Mouse (Mus musculus): ENCODE measurements around the gene Cenpa. TPM values are rescaled to one million over a fixed set of nuclear protein-coding genes. Genes with fewer than 3 reads are reported as not detected.

Gene Cenpa
- total RNA-seq, 2 experiments from 2014 or later = 61.3 to 62.0 TPM

DNA sequence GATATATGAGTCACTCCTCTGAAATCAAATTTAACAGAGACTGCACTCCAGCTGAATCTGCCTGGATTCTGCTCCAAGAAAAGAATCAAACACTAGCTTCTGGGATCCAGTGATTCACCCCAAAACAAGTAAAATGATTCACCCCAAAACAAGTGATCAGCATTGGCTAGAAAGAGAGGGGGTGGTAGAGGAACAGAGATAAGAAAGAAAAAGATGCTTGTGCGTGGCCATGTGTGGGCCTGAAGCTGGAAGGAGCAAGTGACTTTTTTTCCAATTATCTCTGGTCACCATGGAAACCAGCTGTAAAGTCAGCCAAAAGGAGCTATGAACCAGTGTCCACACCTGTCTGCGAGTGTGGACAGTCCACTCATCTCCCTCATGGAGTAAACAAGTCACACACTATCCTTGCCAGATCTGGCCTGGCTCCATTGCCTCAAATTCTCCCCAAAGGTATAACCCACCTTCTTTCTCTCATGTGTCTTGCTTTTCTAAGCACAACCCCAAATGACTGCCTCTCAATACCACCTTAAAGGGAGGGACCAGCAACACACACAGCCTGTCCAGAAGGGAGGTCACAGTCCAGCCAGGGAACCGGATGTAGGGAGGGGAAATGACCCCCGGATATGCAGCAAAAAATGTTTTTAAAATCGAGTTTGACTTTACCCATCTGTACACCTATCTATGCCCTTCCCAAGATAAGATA lies 22.9 kb upstream of the Cenpa start:
- no peak for DNase-seq (ENCODE audit: low spot score in 2 of 2)

DNA sequence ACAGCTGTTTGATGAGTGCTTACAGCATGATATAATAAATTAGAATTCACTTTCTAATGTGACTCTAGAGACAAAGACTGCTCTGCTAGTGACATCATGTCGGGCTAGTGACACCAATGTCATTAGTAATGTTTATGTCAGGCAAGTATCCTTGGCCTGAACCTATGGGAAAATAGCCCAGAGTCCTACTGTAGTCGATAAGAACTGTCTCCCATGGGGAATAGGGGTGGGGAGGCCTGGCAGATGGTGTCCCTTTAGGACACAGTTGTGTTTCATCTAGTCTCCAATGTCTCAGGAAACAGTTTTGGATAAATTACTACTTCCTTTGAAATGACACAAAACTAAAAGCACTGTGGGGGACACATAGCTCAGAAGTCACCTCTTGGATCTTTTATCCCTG lies 20.5 kb upstream of the Cenpa start:
- no peak for DNase-seq (ENCODE audit: low spot score in 2 of 2)

DNA sequence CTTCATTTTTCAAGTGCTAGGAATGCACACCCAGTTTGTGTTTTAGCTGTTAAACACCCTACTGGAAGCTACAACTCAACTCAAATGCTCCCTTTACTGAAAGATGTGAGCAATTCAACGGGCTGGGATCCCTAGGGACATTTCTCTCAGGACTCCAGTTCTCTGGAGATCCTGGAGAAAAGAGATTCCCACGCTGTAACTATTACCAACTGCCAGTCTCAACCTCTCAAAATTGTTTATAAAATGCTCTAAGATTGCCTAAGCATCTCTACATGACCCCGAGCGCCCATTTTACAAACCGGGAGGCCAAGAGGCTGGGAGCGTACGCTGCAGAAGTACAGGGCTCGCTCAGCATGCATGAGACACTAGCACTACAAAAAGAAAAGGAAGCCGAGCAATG lies 19.2 kb upstream of the Cenpa start:
- no peak for DNase-seq (ENCODE audit: low spot score in 2 of 2)

DNA sequence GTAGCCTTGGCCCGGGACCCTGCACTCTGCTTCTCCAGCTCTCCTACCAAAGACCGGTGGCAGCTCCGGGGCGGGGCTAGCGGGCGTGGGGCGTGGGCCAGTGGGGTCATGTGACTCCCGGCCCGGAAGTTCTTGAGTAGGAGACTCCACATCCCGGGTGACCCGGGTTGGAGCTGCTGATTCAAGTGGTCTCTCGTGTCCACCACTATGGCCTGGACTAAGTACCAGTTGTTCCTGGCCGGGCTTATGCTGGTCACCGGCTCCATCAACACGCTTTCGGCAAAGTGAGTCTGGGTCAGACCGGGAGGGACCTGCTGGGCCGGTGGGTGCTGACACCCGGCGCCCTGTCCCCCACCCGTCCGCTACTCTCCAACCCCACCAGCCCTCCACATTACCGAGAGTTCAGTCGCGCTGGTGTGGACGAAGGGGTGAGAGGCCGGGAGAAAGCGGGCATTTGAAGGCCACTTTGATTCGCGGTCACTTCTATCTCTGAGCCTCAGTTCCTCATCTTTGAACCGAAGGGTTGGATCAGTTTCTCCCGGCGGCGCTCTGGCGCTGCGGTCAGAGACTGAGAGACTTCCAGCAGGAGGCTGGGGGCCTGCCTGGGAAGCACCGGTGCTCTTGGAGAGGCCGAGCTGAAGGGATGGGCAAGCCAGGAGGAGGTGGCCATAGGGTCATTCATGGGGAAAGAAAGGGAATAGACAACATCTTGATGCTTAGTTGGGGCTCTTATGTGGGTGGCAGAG lies 18.6 kb upstream of the Cenpa start, which contains the start of gene Slc35f6:
TSS of gene Slc35f6 (plus strand) at position 119 of the 746 bp plus-strand sequence.
- DNase-seq (ENCODE audit: low spot score in 2 of 2) = peak; percentile 88 to 91

DNA sequence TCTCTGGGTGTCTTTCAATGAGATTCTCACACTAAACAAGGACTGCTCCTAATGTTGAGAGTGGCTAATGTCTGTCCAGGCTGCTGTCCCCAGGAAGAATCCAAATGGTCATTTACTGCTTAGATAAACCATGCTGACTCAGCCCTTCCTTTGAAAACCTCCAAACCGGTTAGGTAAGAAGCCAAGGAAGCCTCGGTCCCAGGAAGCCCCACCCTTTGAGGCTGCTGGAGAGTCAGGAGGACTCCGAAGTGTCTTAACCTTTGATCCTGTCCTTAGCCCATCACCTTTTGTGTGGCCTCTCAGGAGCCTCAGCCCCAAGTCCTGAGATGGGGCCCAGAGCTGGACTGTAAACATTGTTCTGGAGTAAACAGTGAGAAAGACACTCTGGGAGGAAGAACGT lies 17.0 kb upstream of the Cenpa start:
- DNase-seq (ENCODE audit: low spot score in 2 of 2) = no peak

DNA sequence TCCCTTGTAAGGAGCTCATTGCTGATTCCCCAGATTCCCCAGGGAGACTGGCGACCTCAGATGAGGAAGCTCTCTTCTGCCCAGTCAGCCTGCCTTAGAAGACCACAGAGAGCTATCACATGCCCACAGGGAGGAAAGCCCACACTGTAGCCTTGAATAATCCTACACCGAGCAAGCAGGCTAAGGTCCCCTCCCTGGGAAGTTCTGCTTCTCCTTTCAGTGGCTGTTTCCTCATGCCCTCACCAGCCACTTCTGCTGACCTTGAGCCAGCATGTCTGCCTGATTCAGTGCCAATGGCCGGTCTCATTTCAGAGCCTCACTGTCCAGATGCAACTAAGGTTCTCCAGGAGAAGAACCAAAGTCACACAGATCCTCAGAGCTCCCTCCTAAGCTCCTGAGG lies 15.8 kb upstream of the Cenpa start:
- DNase-seq (ENCODE audit: low spot score in 2 of 2) = no peak

DNA sequence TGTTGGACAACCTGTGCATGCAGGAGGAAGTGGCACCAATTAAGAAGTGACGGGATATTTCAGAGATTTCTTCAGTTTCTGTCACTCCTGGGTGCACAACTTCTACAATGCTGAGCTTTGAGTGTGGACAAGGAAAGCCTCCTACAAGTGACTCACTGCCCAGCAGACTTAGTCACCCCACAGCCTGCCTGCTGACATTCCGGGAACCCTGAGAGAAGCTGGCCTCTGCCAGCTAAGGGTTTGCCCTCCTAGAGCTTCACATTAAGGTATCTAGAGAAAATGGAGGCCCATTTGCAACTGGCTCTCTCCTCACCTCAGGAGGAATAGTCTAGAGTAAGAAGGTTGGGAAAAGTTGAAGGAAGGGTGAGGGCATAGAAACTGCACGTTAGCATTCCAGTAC lies 15.0 kb upstream of the Cenpa start:
- DNase-seq (ENCODE audit: low spot score in 2 of 2) = no peak

DNA sequence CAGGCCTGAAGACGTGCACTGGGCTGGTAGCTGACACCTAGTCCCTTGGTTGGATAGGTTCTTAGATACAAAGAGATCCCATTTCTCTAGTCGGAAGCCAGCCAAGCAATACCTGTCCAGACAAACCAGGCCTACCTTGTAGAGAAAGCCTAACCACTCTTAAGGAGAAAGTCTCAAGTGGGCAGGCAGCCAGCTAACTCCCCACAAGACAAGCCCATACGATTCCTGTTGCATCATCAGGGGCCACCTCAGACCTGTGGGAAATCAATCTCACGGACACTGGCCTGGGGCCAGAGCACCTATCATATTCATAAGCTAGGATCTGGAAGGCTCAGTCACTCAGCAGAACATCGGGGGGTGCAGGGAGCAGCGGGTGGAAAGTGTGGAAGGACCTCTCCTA lies 13.3 kb upstream of the Cenpa start:
- DNase-seq (ENCODE audit: low spot score in 2 of 2) = no peak

DNA sequence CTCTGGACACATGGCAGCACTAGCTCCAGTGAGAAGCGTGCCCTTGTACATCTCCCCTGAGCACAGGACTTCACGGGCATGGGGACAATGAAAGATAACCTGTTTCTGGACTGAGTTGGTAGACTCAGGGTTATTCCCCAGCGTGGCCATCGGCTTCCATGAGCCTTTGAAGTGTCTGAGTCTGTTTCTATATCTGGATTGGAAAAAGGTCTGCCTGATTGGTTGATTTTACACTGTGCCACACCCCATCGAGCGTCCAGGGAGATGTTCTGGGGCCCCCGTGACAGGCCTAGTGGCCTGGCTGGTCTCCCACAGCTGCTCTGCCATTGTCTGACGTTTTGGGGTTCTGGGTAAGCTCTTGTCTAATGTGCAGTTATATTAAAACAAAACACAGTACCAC lies 11.5 kb upstream of the Cenpa start:
- DNase-seq (ENCODE audit: low spot score in 2 of 2) = no peak

DNA sequence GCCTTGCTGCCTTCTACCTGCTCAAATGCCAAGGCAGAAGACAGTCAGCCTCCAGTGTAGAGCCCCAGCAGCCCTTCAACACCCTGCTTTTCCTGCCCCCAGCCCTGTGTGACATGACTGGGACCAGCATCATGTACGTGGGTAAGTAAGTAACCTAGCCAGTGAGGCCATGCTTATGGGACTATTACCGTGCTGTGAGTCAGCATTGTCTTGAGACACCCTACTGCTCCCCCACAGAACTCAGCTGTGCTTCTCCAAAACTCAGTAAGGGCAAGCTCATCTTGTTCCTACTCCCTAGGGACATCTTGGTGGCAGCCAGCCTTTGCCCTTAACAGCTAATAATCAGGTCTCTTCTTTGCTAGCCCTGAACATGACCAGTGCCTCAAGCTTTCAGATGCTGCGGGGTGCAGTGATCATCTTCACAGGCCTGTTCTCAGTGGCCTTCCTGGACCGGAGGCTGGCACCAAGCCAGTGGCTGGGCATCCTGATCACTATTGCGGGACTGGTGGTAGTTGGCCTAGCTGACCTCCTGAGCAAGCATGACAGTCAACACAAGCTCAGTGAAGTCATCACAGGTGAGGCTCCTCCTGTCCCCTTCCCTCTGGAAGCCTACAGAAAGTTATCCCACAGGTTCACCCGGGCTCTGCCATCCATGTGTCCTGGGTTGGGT lies 10.9 kb upstream of the Cenpa start:
- DNase-seq (ENCODE audit: low spot score in 2 of 2) = no peak

DNA sequence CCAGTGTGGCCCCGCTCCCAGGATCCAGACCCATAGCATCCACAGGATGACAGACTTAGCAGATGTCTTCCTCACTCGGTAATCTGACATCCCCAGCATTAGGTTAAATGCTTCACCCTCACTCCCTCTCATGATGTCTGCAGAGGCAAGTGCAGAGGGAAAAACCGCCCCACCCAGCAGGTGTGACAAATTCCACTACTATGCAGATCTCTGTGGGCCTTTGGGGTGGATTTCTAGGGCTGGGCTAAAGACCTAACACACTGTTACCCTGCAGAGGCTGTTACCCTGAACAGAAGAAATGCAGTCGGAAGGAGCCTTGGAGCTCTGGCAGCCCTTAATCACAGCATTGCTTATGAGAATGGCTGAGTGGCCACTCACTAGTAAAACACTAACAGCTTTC lies 7.5 kb upstream of the Cenpa start:
- no peak for DNase-seq (ENCODE audit: low spot score in 2 of 2)

DNA sequence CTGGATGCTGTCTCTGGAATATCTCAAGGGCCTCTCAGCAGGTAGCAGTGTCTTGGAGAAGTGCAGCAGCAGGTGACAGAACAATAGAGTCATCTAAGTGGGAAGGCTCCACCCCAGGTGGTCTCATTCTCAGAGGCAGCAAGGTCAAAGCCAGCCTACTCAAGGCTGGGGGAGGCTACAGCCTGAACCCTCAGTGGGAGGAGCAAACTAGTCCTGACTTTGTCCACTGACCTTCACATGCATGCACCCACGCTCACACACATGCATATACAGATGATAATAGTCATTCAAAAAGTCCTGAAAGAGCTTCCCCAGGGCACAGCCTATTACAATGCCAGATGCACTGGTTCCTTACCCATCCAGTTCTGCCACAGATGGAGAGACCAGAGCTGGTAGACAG lies 6.3 kb upstream of the Cenpa start:
- DNase-seq (ENCODE audit: low spot score in 2 of 2) = no peak

DNA sequence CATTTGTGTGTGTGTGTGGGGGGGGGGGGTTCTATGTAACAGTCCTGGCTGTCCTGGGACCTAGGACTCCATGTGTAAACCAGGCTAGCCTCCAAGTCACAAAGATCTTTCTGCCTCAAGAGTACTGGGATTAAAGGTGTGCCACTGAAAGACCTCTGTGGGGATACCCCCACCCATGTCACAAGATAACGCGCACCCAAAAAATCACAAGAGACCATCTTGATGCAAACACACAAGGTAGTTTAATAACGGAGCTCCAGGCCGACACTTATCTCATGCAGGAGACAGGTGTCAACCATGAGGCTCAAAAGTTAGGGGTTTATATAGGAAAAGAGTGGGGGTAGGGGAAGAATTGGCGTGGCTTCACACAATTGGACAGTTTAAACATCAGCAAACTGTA lies 5.8 kb upstream of the Cenpa start:
- no peak for DNase-seq (ENCODE audit: low spot score in 2 of 2)

DNA sequence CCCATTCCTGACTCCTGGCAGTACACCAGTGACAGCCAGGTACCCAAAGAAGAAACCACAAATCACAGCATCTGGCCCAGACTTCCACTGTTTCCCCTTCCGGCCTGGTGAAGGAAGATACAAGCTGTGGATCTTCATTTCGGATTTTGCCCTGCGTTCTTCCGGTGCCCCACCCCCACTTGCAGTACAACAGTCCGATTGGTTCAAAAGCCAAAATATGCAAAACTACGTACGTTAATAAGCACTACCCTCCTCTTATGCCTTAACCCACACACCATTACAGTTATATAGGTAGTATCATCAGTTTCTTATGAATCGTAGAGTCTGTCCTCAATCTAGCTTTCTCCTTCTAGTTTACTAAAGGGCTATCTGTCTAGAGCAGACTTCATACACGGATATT lies 1.2 kb upstream of the Cenpa start:
- DNase-seq (ENCODE audit: low spot score in 2 of 2) = no peak

DNA sequence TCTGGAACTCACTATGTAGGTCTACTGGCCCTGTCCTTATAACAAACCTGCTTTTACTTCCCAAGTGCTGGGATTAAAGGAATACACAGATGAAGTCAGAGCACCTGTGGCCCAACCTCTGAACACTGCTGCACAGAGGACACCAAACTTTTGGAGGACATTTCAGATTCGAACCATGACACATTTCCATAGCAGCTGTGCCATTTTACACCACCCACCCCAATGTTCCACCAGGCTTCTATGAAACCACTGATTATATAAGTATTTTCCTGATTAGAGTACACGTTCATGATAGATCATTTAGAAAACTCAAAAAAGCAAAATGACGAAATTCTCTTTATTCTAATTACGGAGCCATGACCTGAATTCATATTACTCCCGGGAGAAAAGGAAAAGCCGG lies 609 bp upstream of the Cenpa start:
- no peak for DNase-seq (ENCODE audit: low spot score in 2 of 2)

DNA sequence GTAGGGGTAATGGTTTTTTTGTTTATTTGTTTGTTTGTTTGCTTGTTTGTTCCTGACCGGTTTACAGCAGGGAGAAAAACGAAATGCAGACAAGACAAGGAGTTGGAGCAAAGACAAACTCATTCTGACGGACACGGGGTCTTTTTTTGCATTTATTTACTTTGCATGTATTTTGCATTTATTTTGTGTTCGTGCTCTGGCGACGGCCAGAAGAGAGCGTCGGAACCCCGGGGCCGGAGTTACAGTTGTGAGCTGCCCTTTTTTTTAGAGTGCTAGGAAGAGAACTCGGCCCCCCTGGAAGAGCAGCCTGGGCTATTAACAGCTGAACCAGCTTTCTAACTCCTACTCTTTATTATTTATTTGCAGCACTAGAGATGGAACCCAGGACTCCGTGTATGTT lies 638 bp downstream of the Cenpa start:
- DNase-seq (ENCODE audit: low spot score in 2 of 2) = no peak

DNA sequence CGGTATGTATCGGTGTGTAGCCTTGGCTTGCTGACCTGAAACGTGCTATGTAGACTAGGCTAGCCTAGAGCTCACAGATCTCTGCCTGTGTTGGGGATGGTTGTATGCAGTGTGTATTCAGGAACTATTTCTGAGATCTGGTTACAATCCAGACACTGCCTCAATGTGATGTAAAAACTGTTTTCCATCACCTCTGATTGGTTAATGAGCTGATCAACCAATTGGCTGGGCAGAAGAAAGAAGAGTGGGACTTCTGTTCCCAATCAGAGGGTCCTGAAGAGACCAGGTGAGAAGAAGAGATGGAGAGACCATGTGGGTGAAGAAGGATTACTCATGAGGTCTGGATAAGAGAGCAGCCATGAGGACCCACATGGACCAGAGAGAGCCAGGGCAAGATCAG lies 1.1 kb downstream of the Cenpa start:
- no peak for DNase-seq (ENCODE audit: low spot score in 2 of 2)

DNA sequence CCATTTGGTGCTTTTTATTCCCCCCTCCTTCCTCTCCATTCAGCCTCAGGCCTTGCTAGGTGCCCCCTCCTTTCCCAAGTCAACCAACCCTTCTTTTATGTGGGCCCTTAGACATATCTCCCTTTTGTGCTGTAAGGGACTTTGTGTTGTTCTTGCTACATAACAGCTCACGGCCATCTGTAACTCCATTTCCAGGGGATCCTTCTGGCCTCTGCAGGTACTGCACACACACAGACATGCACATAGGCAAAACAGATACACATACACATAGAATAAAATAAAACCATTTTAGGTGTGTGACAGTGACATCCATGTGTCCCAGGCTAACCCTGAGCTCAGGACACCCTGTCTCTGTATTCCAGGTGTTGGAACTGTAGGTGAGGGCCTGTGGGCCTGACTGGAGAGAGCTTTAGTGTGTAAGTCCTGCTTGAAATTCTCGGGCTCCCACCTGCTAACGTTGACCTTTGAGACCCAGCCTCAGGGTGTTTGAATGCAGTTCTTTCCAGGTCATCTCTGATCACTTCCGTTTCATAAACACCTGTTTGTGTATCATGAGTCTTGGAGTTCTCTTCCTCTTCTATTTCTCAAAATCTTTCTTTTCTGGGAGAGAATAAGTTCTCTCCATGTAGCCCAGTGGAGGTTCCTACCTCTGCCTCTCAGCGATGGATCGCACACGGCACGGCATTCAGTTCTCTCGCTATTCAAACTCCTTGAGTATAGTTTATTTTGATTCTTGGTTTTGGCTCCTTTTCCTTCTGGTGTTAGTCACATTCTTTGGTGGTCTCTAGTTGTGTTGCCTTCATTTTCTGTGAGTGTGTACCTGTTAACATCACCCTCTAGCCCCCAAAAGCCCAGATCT lies 2.3 kb downstream of the Cenpa start:
- DNase-seq (ENCODE audit: low spot score in 2 of 2) = no peak

DNA sequence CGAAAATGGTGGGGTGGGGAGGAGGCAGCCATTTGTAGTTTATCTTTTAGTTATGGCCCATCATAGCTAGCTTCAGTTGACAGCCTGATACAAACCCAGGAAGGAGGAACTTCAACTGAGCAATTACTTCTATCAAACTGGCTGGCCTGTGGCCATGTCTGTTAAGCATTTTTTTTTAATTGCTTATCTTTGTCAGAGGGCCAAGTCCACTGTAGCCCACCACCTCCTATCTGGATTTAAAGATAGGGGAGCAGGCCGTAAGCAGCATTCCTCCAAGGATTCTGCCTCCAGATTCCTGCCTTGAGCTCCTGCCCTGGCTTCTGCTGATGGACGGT lies 2.9 kb downstream of the Cenpa start:
- no peak for DNase-seq (ENCODE audit: low spot score in 2 of 2)

DNA sequence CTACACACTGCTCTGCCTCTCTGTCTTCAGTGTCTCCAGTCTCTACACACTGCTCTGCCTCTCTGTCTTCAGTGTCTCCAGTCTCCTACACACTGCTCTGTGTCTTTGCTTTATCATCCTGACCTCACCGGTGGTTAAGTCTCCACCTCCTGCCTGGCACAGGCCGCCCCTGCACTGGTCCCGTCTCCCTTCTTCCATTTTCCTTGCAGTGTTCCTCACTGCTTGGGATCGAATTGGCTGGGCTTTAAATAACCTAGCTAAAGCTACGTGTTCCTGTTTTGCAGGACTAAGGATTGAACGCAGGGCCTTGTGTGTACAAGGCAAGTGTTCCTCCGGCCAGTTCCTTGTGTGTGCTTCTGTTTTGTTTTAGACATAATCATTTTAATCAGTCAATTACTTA lies 3.5 kb downstream of the Cenpa start:
- no peak for DNase-seq (ENCODE audit: low spot score in 2 of 2)

DNA sequence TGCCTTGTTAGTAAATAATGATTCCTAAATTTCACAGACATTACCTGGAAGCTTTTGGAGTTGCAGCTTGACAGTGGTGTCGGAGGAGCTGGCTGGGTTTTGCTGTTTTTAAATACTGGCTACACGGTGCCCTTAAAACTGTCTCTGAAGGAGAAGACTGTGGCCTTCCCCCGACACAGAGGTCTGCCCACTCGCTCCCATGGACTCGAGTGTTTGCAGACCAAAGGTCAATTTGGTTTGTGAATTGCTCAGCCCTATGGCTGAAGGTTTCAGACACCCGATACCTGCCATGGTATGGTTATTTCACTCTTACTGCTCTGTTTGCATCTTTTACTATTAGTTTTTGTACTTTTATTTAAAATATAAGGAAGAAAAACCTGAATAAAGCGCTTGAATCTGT lies 7.4 kb downstream of the Cenpa start:
- DNase-seq (ENCODE audit: low spot score in 2 of 2) = no peak

DNA sequence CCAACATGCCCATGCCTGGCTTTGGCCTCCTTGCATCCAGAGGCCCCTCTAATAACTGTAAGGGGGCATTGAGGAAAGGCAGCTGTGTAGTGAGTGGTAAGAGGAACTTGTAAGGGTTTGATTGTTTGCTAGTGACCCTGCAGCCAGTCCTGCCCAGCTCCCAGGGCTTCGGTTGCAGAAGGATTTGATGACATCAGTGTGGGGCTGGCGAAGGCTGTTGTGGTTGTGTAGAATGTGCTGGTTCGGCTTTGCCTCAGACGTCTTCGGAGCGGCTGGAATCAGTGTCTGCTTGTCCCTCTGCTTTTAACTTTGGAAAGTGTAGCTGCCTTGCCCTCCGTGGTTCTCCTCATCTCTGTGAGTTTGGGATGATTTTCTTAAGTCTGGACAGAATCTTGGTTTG lies 10.2 kb downstream of the Cenpa start:
- no peak for DNase-seq (ENCODE audit: low spot score in 2 of 2)
